Mouse (Mus musculus) ES-E14 (cell line): ENCODE results near the gene Sh3d19. TPM values are rescaled to one million over a fixed set of nuclear protein-coding genes. Genes with fewer than 3 reads are reported as not detected.

Experiments
- DNase-seq: peaks from one replicate; pipeline ENCODE4 v3.0.0-alpha.2; 2013; ENCODE audit warnings: low read depth, low spot score
- H3K27ac ChIP-seq: 2 replicates; pipeline ENCODE4 v1.5.1; 2012; ENCODE audit warnings: low read depth, mild to moderate bottlenecking, low read length, moderate library complexity, mixed read lengths; ENCODE audit not compliant: poor library complexity, insufficient read depth, severe bottlenecking
- H3K36me3 ChIP-seq: 2 replicates; pipeline ENCODE4 v1.6.1; 2012; ENCODE audit warnings: mild to moderate bottlenecking, low read length, moderate library complexity, mixed read lengths; ENCODE audit not compliant: control insufficient read depth, poor library complexity, insufficient read depth, severe bottlenecking
- H3K4me1 ChIP-seq, 2 experiments: fragments of 150-350 bp in 1 of 2; sonication (generic) in 1 of 2; 2 replicates each; pipeline ENCODE4 v1.6.1; 2012; ENCODE audit warnings: low read length in 2 of 2, mild to moderate bottlenecking in 1 of 2, mixed read lengths in 1 of 2; ENCODE audit not compliant: control insufficient read depth in 2 of 2, insufficient read depth in 2 of 2, poor library complexity in 1 of 2
- H3K4me3 ChIP-seq, 2 experiments: fragments of 150-350 bp in 1 of 2; sonication (generic) in 1 of 2; 2 replicates each; pipeline ENCODE4 v1.5.1; 2012; ENCODE audit warnings: low read length in 2 of 2, low read depth in 1 of 2, mild to moderate bottlenecking in 1 of 2, mixed read lengths in 1 of 2; ENCODE audit not compliant: insufficient read depth in 1 of 2, poor library complexity in 1 of 2, severe bottlenecking in 1 of 2
- H3K9ac ChIP-seq: 2 replicates; pipeline ENCODE4 v1.6.1; 2012; ENCODE audit warnings: low read depth, mild to moderate bottlenecking, low read length, mixed read lengths; ENCODE audit not compliant: poor library complexity, insufficient read depth, severe bottlenecking
- H3K9me3 ChIP-seq: fragments of 150-350 bp; sonication (generic); 2 replicates; pipeline ENCODE4 v1.6.1; 2012; ENCODE audit warnings: low read depth, mild to moderate bottlenecking, low read length; ENCODE audit not compliant: control insufficient read depth, insufficient read depth
- CHD2 ChIP-seq: IDR thresholded peaks from 2 replicates; pipeline ENCODE4 v1.6.1; 2014; ENCODE audit warnings: mild to moderate bottlenecking, low read depth, low read length, inconsistent platforms
- HCFC1 ChIP-seq: IDR thresholded peaks from 2 replicates; pipeline ENCODE4 v1.6.1; 2012; ENCODE audit warnings: low read length, inconsistent platforms, borderline replicate concordance; ENCODE audit not compliant: insufficient read depth
- MAFK ChIP-seq: IDR thresholded peaks from 2 replicates; pipeline ENCODE4 v1.6.1; 2014; ENCODE audit warnings: mild to moderate bottlenecking, low read depth, low read length, inconsistent platforms; ENCODE audit not compliant: insufficient read depth
- ZC3H11A ChIP-seq: IDR thresholded peaks from 2 replicates; pipeline ENCODE4 v1.6.1; 2012; ENCODE audit warnings: low read depth, mild to moderate bottlenecking, inconsistent platforms, low read length, borderline replicate concordance
- ZNF384 ChIP-seq: IDR thresholded peaks from 2 replicates; pipeline ENCODE4 v1.6.1; 2012; ENCODE audit warnings: low read depth, low read length, inconsistent platforms
- in situ Hi-C, 2 experiments: fragments of 600-800 bp; cut with MboI; formaldehyde crosslinking; loops; one replicate each; pipeline ENCODE4 v1.15.1; 2025; ENCODE audit warnings: low sequenced_read_pairs in 2 of 2, inconsistent platforms in 1 of 2; ENCODE audit not compliant: unreplicated experiment in 2 of 2
- total RNA-seq: library from RNA; depleted of rRNA; stranded (reverse); fragments of 300-350 nt; gene quantifications from 2 replicates; pipeline ENCODE4 v1.2.3, GENCODE M21; 2012

The Sh3d19 gene
- total RNA-seq, 1 experiment = 13.2 TPM

DNA sequence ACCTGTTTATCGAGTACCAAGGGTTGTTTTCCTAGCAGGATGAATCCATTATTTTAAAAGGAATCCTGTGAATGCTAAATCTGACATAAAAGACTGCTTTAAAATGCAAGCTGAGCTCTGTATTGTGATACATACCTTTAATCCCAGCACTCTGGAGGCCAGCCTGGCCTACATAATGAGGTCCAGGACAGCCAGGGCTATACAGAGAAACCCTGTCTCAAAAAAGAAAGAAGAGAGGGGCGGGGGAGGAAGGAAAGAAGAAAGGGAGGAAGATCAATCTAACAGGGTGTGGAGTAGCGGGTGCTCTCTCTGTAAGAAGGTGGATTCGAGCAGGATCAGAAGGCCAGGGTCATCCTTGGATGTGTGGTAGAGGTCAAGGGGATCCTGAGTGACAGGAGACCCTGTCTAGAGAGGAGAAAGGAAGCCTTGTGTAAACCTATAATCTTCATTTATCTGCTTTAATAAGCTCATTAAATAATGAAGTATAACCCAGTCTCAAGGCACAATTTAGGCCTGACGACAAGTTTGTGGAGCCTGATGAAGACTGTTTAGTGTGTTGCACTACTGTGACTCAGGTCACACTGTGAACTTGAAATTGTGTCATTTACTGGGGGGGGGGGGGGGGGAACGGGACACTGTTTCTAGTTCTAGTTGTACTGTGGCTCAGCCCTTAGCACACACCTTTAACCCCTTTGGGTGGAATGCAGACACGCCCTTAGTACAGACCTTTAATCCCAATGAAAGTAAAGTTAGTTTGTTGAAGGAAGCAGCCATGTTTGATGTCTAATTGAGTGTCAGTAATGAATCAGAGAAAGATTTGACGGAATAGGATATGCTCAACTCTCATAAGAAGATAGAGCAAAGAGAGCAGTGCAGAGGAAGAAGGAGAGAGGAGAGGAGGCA lies 137.0 kb downstream of the Sh3d19 start:
- Histone ChIP-seq H3K9me3 (no peaks in the 10 kb centered on the region), H3K4me1 (no peaks in the 10 kb centered on the region), H3K27ac (no peak overlapping the region), H3K4me3 (no peak overlapping the region), H3K36me3 (peaks cover 3% of the 10 kb centered on the region; the same call in 1 of the 2 replicates), H3K9ac (no peak overlapping the region)
- no peak for DNase-seq
- in situ Hi-C loops = loop anchor here in 1 of 2 experiments (25.0 kb wide), 1 partner anchor 396 kb away; no protein-coding TSS in a partner anchor
- TF ChIP-seq ZC3H11A (no peak), MAFK (no peak), CHD2 (no peak), ZNF384 (no peak), HCFC1 (no peak)

GRCm38 (mm10) chr3:86108576-86108975 lies 137.7 kb downstream of the Sh3d19 start:
- H3K9me3 ChIP-seq = no peaks in the 10 kb centered on the region
- H3K4me3 ChIP-seq = no peak overlapping the region
- no peak overlapping the region for H3K27ac ChIP-seq
- TF ChIP-seq HCFC1 = no peak
- no peak for TF ChIP-seq CHD2
- no peak for TF ChIP-seq MAFK
- no peak for TF ChIP-seq ZNF384
- TF ChIP-seq ZC3H11A = no peak
- H3K36me3 ChIP-seq = peaks cover 3% of the 10 kb centered on the region; the same call in 1 of the 2 replicates
- in situ Hi-C loops = loop anchor here in 1 of 2 experiments (25.0 kb wide), 1 partner anchor 396 kb away; no protein-coding TSS in a partner anchor
- no peak for DNase-seq
- H3K4me1 ChIP-seq = no peaks in the 10 kb centered on the region
- no peak overlapping the region for H3K9ac ChIP-seq

- Histone ChIP-seq H3K27ac (no peak overlapping the region), H3K4me3 (no peak overlapping the region), H3K9ac (no peak overlapping the region), H3K9me3 (no peaks in the 10 kb centered on the region), H3K36me3 (peaks cover 3% of the 10 kb centered on the region; the same call in 1 of the 2 replicates), H3K4me1 (no peaks in the 10 kb centered on the region)
- in situ Hi-C loops = loop anchor here in 1 of 2 experiments (25.0 kb wide), 1 partner anchor 397 kb away; no protein-coding TSS in a partner anchor
- no peak for DNase-seq
- TF ChIP-seq HCFC1 = no peak
- TF ChIP-seq ZC3H11A = no peak
- TF ChIP-seq CHD2 = no peak
- TF ChIP-seq ZNF384 = no peak
- TF ChIP-seq MAFK = no peak
Observed at GRCm38 (mm10) chr3:86109099-86109498, 138.2 kb downstream of the Sh3d19 start.

- DNase-seq = peak; percentile 49
- H3K4me3 ChIP-seq = no peak overlapping the region
- TF ChIP-seq ZNF384 = no peak
- TF ChIP-seq ZC3H11A = no peak
- no peak for TF ChIP-seq CHD2
- TF ChIP-seq MAFK = no peak
- TF ChIP-seq HCFC1 = no peak
- in situ Hi-C loops = loop anchor here in 1 of 2 experiments (25.0 kb wide), 1 partner anchor 398 kb away; no protein-coding TSS in a partner anchor
- H3K36me3 ChIP-seq = peaks cover 3% of the 10 kb centered on the region
- H3K4me1 ChIP-seq = no peaks in the 10 kb centered on the region
- no peak overlapping the region for H3K9ac ChIP-seq
- H3K27ac ChIP-seq = no peak overlapping the region
- no peaks in the 10 kb centered on the region for H3K9me3 ChIP-seq
Observed at GRCm38 (mm10) chr3:86110077-86110476, 139.2 kb downstream of the Sh3d19 start.
